Mouse (Mus musculus) neural tube, embryonic 14.5 days (tissue): ENCODE measurements around the gene Gramd1c. TPM values are rescaled to one million over a fixed set of nuclear protein-coding genes. Genes with fewer than 3 reads are reported as not detected.

Source experiments
- ATAC-seq: fragments of 200-750 bp; cut with Nextera tagmentation; 2 replicates; pipeline ENCODE4 v1.8.0; 2017; ENCODE audit warnings: low read depth, mild to moderate bottlenecking, moderate TSS enrichment, moderate library complexity
- H3K27ac ChIP-seq: fragments of 300-500 bp; sonication (generic); 2 replicates; pipeline ENCODE4 v1.5.1; 2014; ENCODE audit warnings: low read depth, mild to moderate bottlenecking, control low read depth, low read length, moderate library complexity, mixed read lengths
- H3K27me3 ChIP-seq: fragments of 300-500 bp; sonication (generic); 2 replicates; pipeline ENCODE4 v1.6.1; 2014; ENCODE audit warnings: low read length; ENCODE audit not compliant: control insufficient read depth, insufficient read depth
- H3K36me3 ChIP-seq: fragments of 300-500 bp; sonication (generic); 2 replicates; pipeline ENCODE4 v1.6.1; 2014; ENCODE audit warnings: low read length, mixed read lengths; ENCODE audit not compliant: control insufficient read depth, insufficient read depth
- H3K4me1 ChIP-seq: fragments of 300-500 bp; sonication (generic); 2 replicates; pipeline ENCODE4 v1.6.1; 2014; ENCODE audit warnings: low read length; ENCODE audit not compliant: control insufficient read depth, insufficient read depth
- H3K4me2 ChIP-seq: fragments of 300-500 bp; sonication (generic); 2 replicates; pipeline ENCODE4 v1.6.1; 2014; ENCODE audit warnings: mild to moderate bottlenecking, low read depth, low read length, control low read depth
- H3K4me3 ChIP-seq: fragments of 300-500 bp; sonication (generic); 2 replicates; pipeline ENCODE4 v1.5.1; 2014; ENCODE audit warnings: low read depth, low read length, control low read depth, mixed read lengths
- H3K9ac ChIP-seq: fragments of 300-500 bp; sonication (generic); replicated peaks from 2 replicates; pipeline ENCODE4 v1.6.1; 2014; ENCODE audit warnings: low read depth, mild to moderate bottlenecking, control low read depth, low read length, mixed read lengths
- H3K9me3 ChIP-seq: fragments of 300-500 bp; sonication (generic); 2 replicates; pipeline ENCODE4 v1.6.1; 2016; ENCODE audit warnings: low read length; ENCODE audit not compliant: control insufficient read depth
- WGBS: fragments of 180-500 bp; shearing (Covaris S2); extraction: QIAGEN DNeasy Blood & Tissue Kit; methylation state at CpG from one replicate; pipeline ENCODE4 v1.1.7; 2014; 5-methylcytosine and 5-hydroxymethylcytosine counted together
- polyA plus RNA-seq: library from polyadenylated mRNA; unstranded; fragments of >200 nt; fragmentation: Nextera tagmentation; extraction: Ambion mirVana; gene quantifications from 2 replicates; pipeline ENCODE4 v1.2.1, GENCODE M21; 2014

Gene Gramd1c
- polyA plus RNA-seq, 1 experiment from 2014 or later = 2.0 TPM

DNA sequence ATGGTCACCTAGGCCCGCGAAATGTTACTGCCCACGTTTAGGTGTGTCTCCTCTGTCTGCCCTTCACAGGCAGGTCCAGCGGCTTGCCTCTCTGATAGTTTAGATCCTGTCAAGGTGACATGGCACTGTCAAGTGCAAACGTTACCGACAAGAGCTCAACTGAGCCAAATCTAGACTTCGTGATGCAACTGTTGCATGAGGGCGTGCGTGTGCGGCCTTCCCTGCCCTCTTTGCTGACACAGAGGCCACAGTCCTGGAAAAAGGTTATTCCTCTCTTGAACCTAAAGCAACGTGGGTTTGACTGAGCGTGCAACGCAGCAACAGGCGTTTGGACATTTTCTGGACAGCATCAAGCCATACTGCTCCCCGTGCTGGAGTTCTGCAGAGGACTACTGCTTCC is 1.8 kb downstream of the Gramd1c start:
- Histone ChIP-seq H3K36me3 (no peaks in the 10 kb centered on the region), H3K4me2 (no peak overlapping the region), H3K4me1 (no peaks in the 10 kb centered on the region), H3K27me3 (no peaks in the 10 kb centered on the region), H3K9ac (no peak overlapping the region), H3K9me3 (no peaks in the 10 kb centered on the region), H3K27ac (no peak overlapping the region), H3K4me3 (no peak overlapping the region)
- WGBS = 92% methylated on average over 15 of the region's 15 CpGs
- no peak for ATAC-seq

DNA sequence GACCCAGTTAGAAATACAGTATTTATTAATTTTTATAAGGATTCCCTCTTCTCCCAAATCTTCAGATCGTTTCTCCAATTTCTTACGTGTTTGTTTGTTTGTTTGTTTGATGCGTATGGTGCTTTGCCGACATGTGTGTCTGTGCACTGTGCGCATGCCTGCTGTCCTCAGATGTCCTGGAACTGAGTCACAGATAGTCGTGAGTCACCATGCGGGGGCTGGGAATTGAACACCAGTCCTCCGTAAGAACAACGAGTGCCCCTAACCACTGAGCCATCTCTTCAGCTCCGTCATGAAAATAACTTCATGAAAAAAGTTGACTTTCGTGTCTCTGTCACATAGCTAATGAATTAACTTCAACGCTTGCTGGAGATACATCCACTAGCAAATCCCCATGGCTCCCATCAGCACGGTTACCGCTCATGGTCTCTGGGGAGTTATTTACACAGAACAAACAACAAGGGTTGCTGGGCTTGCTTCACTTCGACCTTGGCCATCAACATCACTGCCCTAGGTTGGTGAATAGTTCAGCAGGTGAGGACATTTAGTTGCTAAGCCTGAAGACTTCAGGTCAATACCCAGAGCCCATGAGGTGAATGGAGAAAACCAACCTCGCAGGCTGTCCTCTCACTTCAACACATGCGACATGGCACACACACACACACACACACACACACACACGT is 2.4 kb downstream of the Gramd1c start:
- H3K27ac ChIP-seq = no peak overlapping the region
- 92% methylated on average over 18 of the region's 18 CpGs for WGBS
- no peaks in the 10 kb centered on the region for H3K9me3 ChIP-seq
- H3K4me2 ChIP-seq = no peak overlapping the region
- no peaks in the 10 kb centered on the region for H3K4me1 ChIP-seq
- no peaks in the 10 kb centered on the region for H3K27me3 ChIP-seq
- H3K4me3 ChIP-seq = no peak overlapping the region
- H3K9ac ChIP-seq = no peak overlapping the region
- no peaks in the 10 kb centered on the region for H3K36me3 ChIP-seq
- no peak for ATAC-seq

DNA sequence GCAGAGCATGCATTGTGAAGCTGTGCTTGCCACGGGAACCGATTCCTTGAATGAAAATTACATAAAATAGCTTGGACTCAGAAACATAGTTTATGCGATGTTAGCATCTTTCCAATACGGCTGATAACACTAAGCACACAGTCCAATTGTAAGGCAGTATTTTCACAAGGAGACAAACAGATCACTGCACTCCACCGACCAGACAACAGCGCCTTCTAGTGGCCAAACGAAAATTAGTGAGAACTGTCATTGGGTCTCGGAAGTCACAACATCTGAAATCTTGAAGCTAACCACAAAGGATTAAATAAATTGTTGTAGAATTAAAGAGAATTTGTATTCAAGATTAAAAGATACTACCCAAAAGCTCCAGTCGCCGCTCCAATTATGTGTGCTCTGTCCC is 4.4 kb downstream of the Gramd1c start:
- Histone ChIP-seq H3K4me1 (no peaks in the 10 kb centered on the region), H3K9me3 (no peaks in the 10 kb centered on the region), H3K9ac (no peak overlapping the region), H3K36me3 (no peaks in the 10 kb centered on the region), H3K27ac (no peak overlapping the region), H3K4me3 (no peak overlapping the region), H3K4me2 (no peak overlapping the region), H3K27me3 (no peaks in the 10 kb centered on the region)
- no peak; the same call in 1 of the 2 replicates for ATAC-seq
- 28% methylated on average over 10 of the region's 10 CpGs for WGBS

DNA sequence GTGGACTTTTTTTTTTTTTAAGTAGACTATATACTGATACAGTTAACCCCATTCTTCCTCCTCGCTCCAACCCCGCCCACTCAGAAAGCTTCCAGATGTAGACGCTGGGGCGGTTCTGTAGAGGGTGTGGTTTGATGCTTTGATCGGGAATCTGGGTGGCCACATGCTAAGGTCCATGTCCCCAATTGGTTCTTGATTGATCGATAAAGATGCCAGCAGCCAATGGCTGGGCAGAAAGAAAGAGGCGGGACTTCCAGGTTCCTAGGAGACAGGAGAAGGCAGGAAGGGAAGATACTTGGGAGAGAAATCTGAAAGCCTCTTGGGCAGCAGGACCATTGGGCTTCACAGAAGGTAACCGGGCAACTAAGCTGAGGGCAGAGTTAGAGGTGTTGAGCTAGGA is 7.4 kb downstream of the Gramd1c start:
- Histone ChIP-seq H3K4me3 (no peak overlapping the region), H3K4me2 (no peak overlapping the region), H3K27ac (no peak overlapping the region), H3K36me3 (no peaks in the 10 kb centered on the region), H3K9ac (no peak overlapping the region), H3K4me1 (no peaks in the 10 kb centered on the region), H3K27me3 (no peaks in the 10 kb centered on the region), H3K9me3 (no peaks in the 10 kb centered on the region)
- no peak for ATAC-seq
- 64% methylated on average over 8 of the region's 8 CpGs for WGBS

GRCm38 (mm10) chr16:44053265-44053664 is 9.9 kb downstream of the Gramd1c start:
- WGBS = 77% methylated on average over 6 of the region's 6 CpGs
- H3K9ac ChIP-seq = no peak overlapping the region
- no peak overlapping the region for H3K4me3 ChIP-seq
- no peak for ATAC-seq
- no peaks in the 10 kb centered on the region for H3K36me3 ChIP-seq
- no peaks in the 10 kb centered on the region for H3K4me1 ChIP-seq
- H3K27ac ChIP-seq = no peak overlapping the region
- no peaks in the 10 kb centered on the region for H3K9me3 ChIP-seq
- H3K4me2 ChIP-seq = no peak overlapping the region
- no peaks in the 10 kb centered on the region for H3K27me3 ChIP-seq

- Histone ChIP-seq H3K27me3 (no peaks in the 10 kb centered on the region), H3K36me3 (no peaks in the 10 kb centered on the region), H3K4me3 (no peak overlapping the region), H3K9me3 (no peaks in the 10 kb centered on the region), H3K4me2 (no peak overlapping the region), H3K4me1 (no peaks in the 10 kb centered on the region), H3K27ac (no peak overlapping the region), H3K9ac (no peak overlapping the region)
- no peak for ATAC-seq
- 90% methylated on average over 6 of the region's 6 CpGs for WGBS
These were observed 10.8 kb downstream of the Gramd1c start for GRCm38 (mm10) chr16:44052390-44052789.

DNA sequence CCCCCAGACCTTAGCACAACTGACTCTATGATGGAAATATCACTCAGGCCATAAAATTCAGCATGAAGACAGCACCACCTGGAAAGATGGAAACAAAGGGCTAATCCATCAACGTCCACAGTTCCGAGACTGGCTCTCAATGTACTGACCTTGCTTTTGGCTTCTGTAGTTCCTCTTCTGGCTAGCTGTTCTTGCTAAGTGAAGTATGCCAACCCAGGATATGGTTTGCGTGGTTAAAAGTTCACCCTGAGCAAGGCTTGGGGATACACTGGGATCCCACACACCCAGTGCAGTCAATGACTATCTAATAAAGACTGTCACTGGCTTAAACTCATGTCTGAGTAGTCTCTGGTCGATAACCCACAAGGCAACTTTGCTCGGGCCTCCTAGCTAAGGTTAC is 13.0 kb downstream of the Gramd1c start:
- Histone ChIP-seq H3K27ac (no peak overlapping the region), H3K9ac (no peak overlapping the region), H3K4me2 (no peak overlapping the region), H3K4me3 (no peak overlapping the region), H3K9me3 (no peaks in the 10 kb centered on the region), H3K36me3 (no peaks in the 10 kb centered on the region), H3K27me3 (no peaks in the 10 kb centered on the region), H3K4me1 (no peaks in the 10 kb centered on the region)
- whole genome bisulfite sequencing = 83% methylated on average over 5 of the region's 5 CpGs
- no peak for ATAC-seq

GRCm38 (mm10) chr16:44039112-44039511 is 24.0 kb downstream of the Gramd1c start:
- Histone ChIP-seq H3K4me2 (no peak overlapping the region), H3K27ac (no peak overlapping the region), H3K27me3 (no peaks in the 10 kb centered on the region), H3K36me3 (no peaks in the 10 kb centered on the region), H3K4me3 (no peak overlapping the region), H3K9ac (no peak overlapping the region), H3K9me3 (no peaks in the 10 kb centered on the region), H3K4me1 (no peaks in the 10 kb centered on the region)
- 87% methylated on average over 4 of the region's 4 CpGs for WGBS
- no peak for ATAC-seq

DNA sequence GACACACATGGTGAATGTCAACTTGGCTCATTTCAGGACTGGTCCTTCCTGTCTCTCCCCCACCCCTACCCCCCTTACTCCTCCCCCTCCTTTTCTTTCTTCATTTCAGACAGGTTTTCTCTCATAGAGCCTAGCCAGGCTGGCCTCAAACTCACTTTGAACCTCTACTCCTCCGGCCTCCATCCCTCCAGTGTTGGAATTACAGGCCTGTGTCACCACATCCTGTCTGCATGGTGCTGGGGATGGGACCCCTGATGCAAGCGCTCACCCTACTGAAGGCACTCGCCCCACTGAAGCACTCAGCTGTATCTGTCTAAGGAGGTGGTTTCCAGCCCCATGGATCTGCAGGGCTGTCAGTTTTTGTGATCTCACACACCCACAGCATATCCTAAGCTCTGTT is 27.9 kb downstream of the Gramd1c start:
- Histone ChIP-seq H3K4me1 (no peaks in the 10 kb centered on the region), H3K36me3 (no peaks in the 10 kb centered on the region), H3K4me3 (no peak overlapping the region), H3K27me3 (no peaks in the 10 kb centered on the region), H3K27ac (no peak overlapping the region), H3K9me3 (no peaks in the 10 kb centered on the region), H3K4me2 (no peak overlapping the region), H3K9ac (no peak overlapping the region)
- 82% methylated on average over 3 of the region's 3 CpGs for WGBS
- ATAC-seq = no peak
